Mouse (Mus musculus) heart, embryonic 14.5 days (tissue): ENCODE data around the gene Myh7. TPM values are rescaled to one million over a fixed set of nuclear protein-coding genes. Genes with fewer than 3 reads are reported as not detected.

Experiments
- ATAC-seq: fragments of 200-750 bp; cut with Nextera tagmentation; 2 replicates; pipeline ENCODE4 v1.8.0; 2017; ENCODE audit warnings: low read depth, moderate TSS enrichment; ENCODE audit not compliant: insufficient number of reproducible peaks, insufficient read depth, low FRiP score
- H3K27ac ChIP-seq, 2 experiments: fragments of 200-500 bp in 1 of 2; fragments of 300-500 bp in 1 of 2; sonication (generic) in 1 of 2; replicated peaks in 1 of 2; 2 replicates each; pipeline ENCODE4 v1.5.1; 2012 to 2014; ENCODE audit warnings: low read depth in 2 of 2, low read length in 2 of 2, control low read depth in 1 of 2, mild to moderate bottlenecking in 1 of 2, mixed read lengths in 1 of 2; ENCODE audit not compliant: control insufficient read depth in 1 of 2, insufficient read depth in 1 of 2
- H3K27me3 ChIP-seq: fragments of 300-500 bp; sonication (generic); 2 replicates; pipeline ENCODE4 v1.6.1; 2014; ENCODE audit warnings: mild to moderate bottlenecking, low read length, control low read depth; ENCODE audit not compliant: control insufficient read depth, insufficient read depth
- H3K36me3 ChIP-seq: fragments of 300-500 bp; sonication (generic); 2 replicates; pipeline ENCODE4 v1.6.1; 2014; ENCODE audit warnings: mild to moderate bottlenecking, control low read depth, low read length, mixed read lengths; ENCODE audit not compliant: control insufficient read depth, insufficient read depth
- H3K4me1 ChIP-seq, 2 experiments: fragments of 200-500 bp in 1 of 2; fragments of 300-500 bp in 1 of 2; sonication (generic) in 1 of 2; 2 replicates each; pipeline ENCODE4 v1.6.1; 2012 to 2014; ENCODE audit warnings: low read length in 2 of 2, control low read depth in 1 of 2, mixed read lengths in 1 of 2; ENCODE audit not compliant: control insufficient read depth in 2 of 2, insufficient read depth in 2 of 2
- H3K4me2 ChIP-seq: fragments of 300-500 bp; sonication (generic); 2 replicates; pipeline ENCODE4 v1.6.1; 2014; ENCODE audit warnings: mild to moderate bottlenecking, low read length
- H3K4me3 ChIP-seq, 2 experiments: fragments of 200-500 bp in 1 of 2; fragments of 300-500 bp in 1 of 2; sonication (generic) in 1 of 2; 2 replicates each; pipeline ENCODE4 v1.5.1; 2012 to 2014; ENCODE audit warnings: low read length in 2 of 2, mild to moderate bottlenecking in 2 of 2, control low read depth in 1 of 2, low read depth in 1 of 2, moderate library complexity in 1 of 2; ENCODE audit not compliant: control insufficient read depth in 1 of 2, insufficient read depth in 1 of 2
- H3K9ac ChIP-seq: fragments of 300-500 bp; sonication (generic); 2 replicates; pipeline ENCODE4 v1.6.1; 2014; ENCODE audit warnings: mild to moderate bottlenecking, low read length
- H3K9me3 ChIP-seq: fragments of 300-500 bp; sonication (generic); 2 replicates; pipeline ENCODE4 v1.6.1; 2016; ENCODE audit warnings: low read length, control low read depth; ENCODE audit not compliant: control insufficient read depth
- WGBS: fragments of 180-500 bp; shearing (Covaris S2); extraction: QIAGEN DNeasy Blood & Tissue Kit; methylation state at CpG from one replicate; pipeline ENCODE4 v1.1.7; 2014; 5-methylcytosine and 5-hydroxymethylcytosine counted together
- polyA plus RNA-seq: library from polyadenylated mRNA; unstranded; fragments of >200 nt; fragmentation: Nextera tagmentation; extraction: Ambion mirVana; gene quantifications from 2 replicates; pipeline ENCODE4 v1.2.1, GENCODE M21; 2014

Gene Myh7
- polyA plus RNA-seq, 1 experiment from 2014 or later, result 5,319 TPM

DNA sequence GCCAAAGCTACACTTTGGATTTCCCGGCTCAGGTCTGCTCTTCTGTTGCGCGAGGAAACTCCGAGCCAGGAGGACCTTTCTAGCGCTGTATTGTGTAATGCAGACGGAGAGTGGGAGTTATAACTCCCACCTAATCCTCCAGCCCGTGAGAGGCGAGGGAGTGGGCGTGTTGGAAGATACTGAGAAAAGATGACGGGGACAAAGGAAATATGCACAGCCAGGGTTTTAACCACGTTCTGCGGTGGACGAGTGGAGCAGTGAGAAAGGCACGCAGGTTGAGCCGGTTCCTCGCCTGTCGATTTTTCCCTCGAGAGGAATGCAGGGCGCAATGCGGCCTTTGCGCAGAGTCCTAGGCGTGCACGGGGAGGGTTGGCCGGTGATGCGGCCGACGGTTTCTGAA is 20.2 kb upstream of the Myh7 start:
- H3K27ac ChIP-seq, result peak overlapping the region; percentile 95
- H3K9me3 ChIP-seq, result no peaks in the 10 kb centered on the region
- peaks cover 28% of the 10 kb centered on the region for H3K36me3 ChIP-seq
- H3K27me3 ChIP-seq, result no peaks in the 10 kb centered on the region
- ATAC-seq, result peak; percentile 49
- peak overlapping the region; percentile 44 to 51 for H3K4me3 ChIP-seq
- H3K4me2 ChIP-seq, result peak overlapping the region; percentile 67
- WGBS, result under 1% methylated on average over 27 of the region's 27 CpGs
- peak overlapping the region; percentile 75 for H3K9ac ChIP-seq
- H3K4me1 ChIP-seq, result peaks cover 2 to 12% of the 10 kb centered on the region in 2 experiments

GRCm38 (mm10) chr14:55011116-55011515 is 16.7 kb upstream of the Myh7 start:
- Histone ChIP-seq H3K9me3 (no peaks in the 10 kb centered on the region), H3K4me1 (peaks cover 8 to 33% of the 10 kb centered on the region in 2 experiments), H3K4me3 (no peak overlapping the region), H3K36me3 (peaks cover 4% of the 10 kb centered on the region; the same call in 1 of the 2 replicates), H3K9ac (no peak overlapping the region), H3K4me2 (no peak overlapping the region), H3K27me3 (no peaks in the 10 kb centered on the region), H3K27ac (no peak overlapping the region)
- WGBS, result 83% methylated on average over 4 of the region's 4 CpGs
- no peak for ATAC-seq

DNA sequence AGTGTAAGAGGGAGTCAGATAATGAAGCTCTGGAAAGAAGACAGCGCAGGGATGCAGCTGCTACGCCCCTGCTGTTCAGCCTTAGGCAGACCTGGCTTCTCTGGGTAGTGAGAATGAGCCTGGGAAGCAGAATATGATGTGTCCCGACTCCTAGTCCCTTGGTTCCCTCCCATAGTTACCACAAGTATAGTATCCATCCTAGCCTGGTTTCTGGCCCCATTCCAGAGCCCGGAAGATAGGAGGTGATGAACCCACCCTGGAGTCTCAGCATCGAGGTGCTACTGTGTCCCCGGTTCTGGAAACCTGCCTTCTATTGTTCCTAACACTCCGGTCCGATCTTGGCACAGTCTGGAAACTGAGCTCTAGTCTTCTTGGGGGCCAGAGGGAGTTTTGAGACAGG is 14.0 kb upstream of the Myh7 start:
- peak overlapping the region; percentile 18 to 85; a peak in 2 of 4 replicates for H3K27ac ChIP-seq
- H3K9me3 ChIP-seq, result no peaks in the 10 kb centered on the region
- peaks cover 4% of the 10 kb centered on the region; the same call in 1 of the 2 replicates for H3K36me3 ChIP-seq
- 64% methylated on average over 8 of the region's 8 CpGs for WGBS
- H3K4me1 ChIP-seq, result peaks cover 26 to 41% of the 10 kb centered on the region in 2 experiments
- H3K4me2 ChIP-seq, result no peak overlapping the region
- H3K4me3 ChIP-seq, result no peak overlapping the region
- ATAC-seq, result no peak
- H3K9ac ChIP-seq, result no peak overlapping the region; the same call in 1 of the 2 replicates
- H3K27me3 ChIP-seq, result no peaks in the 10 kb centered on the region

GRCm38 (mm10) chr14:55007120-55007908 is 12.9 kb upstream of the Myh7 start:
- Histone ChIP-seq H3K4me3 (no peak overlapping the region), H3K4me1 (peaks cover 37 to 52% of the 10 kb centered on the region in 2 experiments), H3K27me3 (no peaks in the 10 kb centered on the region), H3K4me2 (no peak overlapping the region), H3K27ac (no peak overlapping the region), H3K9me3 (no peaks in the 10 kb centered on the region), H3K36me3 (peaks cover 4% of the 10 kb centered on the region; the same call in 1 of the 2 replicates), H3K9ac (no peak overlapping the region)
- 85% methylated on average over 9 of the region's 9 CpGs for WGBS
- no peak for ATAC-seq

- WGBS, result 68% methylated on average over 3 of the region's 3 CpGs
Observed at GRCm38 (mm10) chr14:55006541-55006940, 12.1 kb upstream of the Myh7 start.

DNA sequence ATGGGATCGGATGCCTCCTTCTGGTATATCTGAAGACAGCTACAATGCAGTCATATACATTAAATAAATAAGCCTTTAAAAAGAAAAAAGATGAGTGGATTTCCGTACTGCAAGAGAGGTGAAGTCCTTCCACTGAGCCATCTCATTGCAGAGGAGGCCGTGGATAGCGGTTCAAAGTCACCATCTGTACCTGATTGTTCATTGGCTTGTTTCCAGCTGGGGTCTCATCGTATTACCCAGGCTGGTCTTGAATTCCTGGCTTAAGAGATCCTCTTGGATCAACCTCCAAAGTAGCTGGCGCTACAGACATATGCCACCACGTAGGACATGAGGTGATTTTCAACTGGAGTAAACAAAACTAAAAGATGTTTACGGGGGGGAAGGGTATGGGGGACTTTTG is 11.5 kb upstream of the Myh7 start:
- Histone ChIP-seq H3K27me3 (no peaks in the 10 kb centered on the region), H3K9me3 (peaks cover 3% of the 10 kb centered on the region; the same call in 1 of the 2 replicates), H3K36me3 (peaks cover 8% of the 10 kb centered on the region; the same call in 1 of the 2 replicates), H3K4me3 (no peak overlapping the region), H3K4me2 (no peak overlapping the region; the same call in 1 of the 2 replicates), H3K27ac (peak overlapping the region; percentile 100), H3K4me1 (peaks cover 41 to 57% of the 10 kb centered on the region in 2 experiments), H3K9ac (no peak overlapping the region; the same call in 1 of the 2 replicates)
- 76% methylated on average over 8 of the region's 8 CpGs for WGBS
- ATAC-seq, result no peak

More at GRCm38 (mm10) chr14:55006541-55006940, 12.1 kb upstream of the Myh7 start:
- no peak for ATAC-seq
- peaks cover 41 to 57% of the 10 kb centered on the region in 2 experiments for H3K4me1 ChIP-seq
- H3K9ac ChIP-seq, result no peak overlapping the region
- H3K27ac ChIP-seq, result peak overlapping the region; percentile 5 to 100; a peak in 1 of 4 replicates
- no peaks in the 10 kb centered on the region for H3K27me3 ChIP-seq
- no peak overlapping the region for H3K4me3 ChIP-seq
- no peak overlapping the region for H3K4me2 ChIP-seq
- no peaks in the 10 kb centered on the region for H3K9me3 ChIP-seq
- peaks cover 4% of the 10 kb centered on the region; the same call in 1 of the 2 replicates for H3K36me3 ChIP-seq

DNA sequence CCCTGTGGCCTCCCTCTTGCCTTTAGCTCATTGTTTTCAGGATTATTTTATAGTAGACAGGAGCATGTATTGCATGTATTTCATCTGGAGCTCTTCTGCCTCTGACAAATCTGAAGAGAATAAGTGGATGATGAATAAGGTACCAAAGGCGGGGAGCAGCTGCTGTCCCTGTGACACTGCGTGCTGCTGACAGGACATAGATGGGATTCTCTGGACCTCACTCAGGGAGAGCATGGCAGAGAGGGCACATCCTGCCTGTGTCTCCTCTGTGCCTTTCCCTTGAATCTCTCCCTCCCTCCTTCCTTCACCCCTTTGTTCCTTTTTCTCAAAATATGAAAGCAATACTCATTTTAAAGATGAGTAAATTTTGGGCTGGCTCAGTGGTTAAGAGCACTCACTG is 11.1 kb upstream of the Myh7 start:
- Histone ChIP-seq H3K9ac (peak overlapping the region; percentile 79), H3K27ac (peak overlapping the region; percentile 100), H3K4me2 (peak overlapping the region; percentile 63), H3K36me3 (peaks cover 8% of the 10 kb centered on the region; the same call in 1 of the 2 replicates), H3K4me3 (no peak overlapping the region), H3K9me3 (peaks cover 3% of the 10 kb centered on the region; the same call in 1 of the 2 replicates), H3K4me1 (peaks cover 41 to 57% of the 10 kb centered on the region in 2 experiments), H3K27me3 (no peaks in the 10 kb centered on the region)
- no peak for ATAC-seq
- whole genome bisulfite sequencing, result 50% methylated on average over 2 of the region's 2 CpGs
